Mouse (Mus musculus): ENCODE measurements around the gene Dyrk1a. TPM values are rescaled to one million over a fixed set of nuclear protein-coding genes. Genes with fewer than 3 reads are reported as not detected.
"Not testable (repeated sequence)": the region's sequence is repeated elsewhere in the genome, so short reads cannot be mapped to it uniquely, and the experiment has no call there.

Dyrk1a gene
- total RNA-seq, 2 experiments from 2014 or later, result 61.3 to 71.5 TPM

DNA sequence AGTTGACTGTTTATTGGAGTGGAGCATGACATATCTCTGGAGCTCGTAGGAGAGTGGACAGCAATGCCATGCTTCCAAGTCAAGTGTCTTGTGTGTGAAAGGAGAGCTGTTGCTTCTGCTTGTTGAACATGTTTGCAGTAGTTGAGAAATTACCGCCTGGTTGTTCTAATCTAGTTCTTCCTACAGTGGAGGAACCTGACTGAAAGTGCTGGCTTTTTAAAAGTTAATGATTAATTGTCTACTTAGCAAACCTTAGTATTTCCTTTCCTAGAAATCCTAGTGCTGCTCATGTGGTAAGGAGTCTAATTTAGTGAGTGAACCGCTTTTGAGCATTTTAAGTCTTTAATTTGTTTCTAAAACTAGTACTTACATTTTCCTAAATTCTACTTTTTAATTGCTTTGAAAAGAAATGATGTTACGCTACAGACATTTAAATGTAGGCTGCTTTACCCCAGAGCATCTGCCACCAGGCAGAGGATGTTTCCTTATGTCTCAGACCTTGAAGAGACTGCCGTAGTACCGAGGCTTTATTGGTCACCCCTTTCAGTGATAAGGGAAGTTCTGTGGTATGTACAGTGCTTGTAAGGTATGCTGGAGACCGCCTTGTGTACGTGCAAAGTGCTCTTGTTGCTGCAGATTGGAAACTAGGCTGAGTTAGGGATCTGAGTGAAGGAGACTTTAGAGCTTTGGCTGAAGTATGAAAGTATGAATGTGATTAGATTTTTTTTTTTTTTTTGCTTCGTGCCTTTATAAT, 59.3 kb downstream of the Dyrk1a start:
- no peak for DNase-seq (ENCODE audit: low spot score in 2 of 2)

DNA sequence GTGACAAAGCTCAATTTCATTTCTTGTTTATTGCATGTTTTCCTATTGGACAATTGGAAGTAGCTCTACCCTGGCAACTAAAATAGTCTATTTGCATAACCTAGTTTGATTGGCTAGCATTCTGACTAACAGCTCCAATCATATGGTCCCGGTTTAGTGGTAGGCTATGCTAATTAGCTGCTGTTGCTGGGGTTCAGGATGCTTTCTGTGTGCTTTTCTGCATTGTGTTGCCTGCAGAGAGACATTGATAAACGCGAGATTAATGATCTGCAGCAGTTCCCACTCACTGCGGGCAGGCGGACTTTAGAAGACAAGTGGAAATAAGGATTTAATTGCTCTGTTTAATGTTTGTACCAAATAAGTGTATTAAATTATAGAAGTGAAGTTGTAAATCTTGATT, 62.2 kb downstream of the Dyrk1a start:
- DNase-seq (ENCODE audit: low spot score in 2 of 2), result no peak

DNA sequence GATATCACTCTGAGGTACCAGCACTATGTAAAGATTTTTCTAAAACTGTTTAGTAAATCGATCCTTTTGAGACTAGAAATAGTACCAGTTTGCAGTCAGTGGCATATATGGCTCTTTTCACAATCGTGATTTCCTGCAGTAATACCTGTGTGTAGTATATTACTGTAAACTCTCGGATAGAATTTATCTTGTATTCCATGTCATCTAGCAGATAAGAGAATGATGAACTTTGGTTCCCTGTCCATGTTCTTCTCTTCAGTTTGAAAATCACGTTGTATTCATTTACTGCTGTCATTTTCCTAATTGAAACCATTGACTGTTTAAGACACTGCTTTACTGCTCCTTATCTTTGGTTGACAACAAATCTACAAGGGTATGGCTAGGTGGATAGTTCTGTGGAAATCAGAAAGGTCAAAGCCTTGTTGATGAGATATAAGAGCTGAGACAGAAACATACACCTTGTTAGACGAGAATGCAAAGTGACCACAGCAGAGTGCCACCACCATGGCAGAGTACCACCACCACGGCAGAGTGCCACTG, 62.7 kb downstream of the Dyrk1a start:
- DNase-seq (ENCODE audit: low spot score in 2 of 2), result no peak

DNA sequence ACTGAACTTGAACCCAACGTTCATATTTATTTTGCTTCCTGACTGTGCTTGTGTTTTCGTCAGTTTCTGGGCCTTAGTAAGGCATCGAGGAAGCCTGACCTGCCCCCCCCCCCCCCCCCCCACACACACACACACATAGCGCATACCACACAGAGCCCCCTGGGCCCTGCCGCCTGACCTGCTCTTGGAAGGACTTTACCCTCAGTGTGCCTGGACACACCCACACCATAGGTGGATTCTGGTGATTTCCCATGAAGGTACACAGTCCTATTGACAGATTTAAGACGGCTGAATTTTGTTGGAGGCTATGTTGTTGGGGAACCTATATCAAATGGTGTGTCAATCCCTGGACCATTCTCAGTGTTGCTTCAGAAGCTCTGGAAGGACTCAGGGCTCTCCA, 63.2 kb downstream of the Dyrk1a start:
- DNase-seq (ENCODE audit: low spot score in 2 of 2), result no peak

DNA sequence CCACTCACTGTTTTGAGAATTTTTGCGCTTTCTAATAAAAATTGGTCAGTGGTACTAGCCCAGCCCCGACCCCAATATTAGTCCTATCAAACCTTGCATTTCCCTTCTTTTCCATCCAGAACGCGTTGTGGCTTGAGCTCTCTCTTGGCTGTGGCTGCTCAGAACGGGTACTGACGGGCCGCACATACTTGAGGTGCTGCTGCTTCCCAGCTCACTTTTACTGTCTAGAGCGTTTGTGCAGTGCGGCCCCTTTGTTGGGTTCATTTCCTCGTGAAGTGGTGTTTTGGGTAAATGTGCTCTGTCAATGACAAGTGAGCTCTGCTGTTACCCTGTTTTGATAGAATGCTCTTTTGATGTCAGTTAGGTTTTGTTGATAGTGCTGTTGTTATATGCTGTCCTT, 67.6 kb downstream of the Dyrk1a start:
- DNase-seq (ENCODE audit: low spot score in 2 of 2), result no peak

DNA sequence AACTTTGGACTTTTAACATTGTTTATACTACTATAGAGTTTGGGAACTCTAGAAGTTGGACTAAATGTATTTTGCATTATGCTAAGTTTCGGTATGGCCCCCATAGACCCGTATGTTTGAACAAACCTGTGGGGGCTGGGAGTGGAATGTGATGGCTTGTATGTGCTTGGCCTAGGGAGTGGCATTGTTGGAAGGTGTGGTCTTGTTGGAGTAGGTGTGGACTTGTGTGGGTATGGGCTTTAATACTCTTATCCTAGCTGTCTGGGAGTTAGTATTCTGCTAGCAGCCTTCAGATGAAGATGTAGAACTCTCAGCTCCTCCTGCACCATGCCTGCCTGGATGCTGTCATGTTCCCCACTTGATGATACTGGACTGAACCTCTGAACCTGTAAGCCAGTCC, 72.0 kb downstream of the Dyrk1a start:
- DNase-seq (ENCODE audit: low spot score in 2 of 2), result no peak

DNA sequence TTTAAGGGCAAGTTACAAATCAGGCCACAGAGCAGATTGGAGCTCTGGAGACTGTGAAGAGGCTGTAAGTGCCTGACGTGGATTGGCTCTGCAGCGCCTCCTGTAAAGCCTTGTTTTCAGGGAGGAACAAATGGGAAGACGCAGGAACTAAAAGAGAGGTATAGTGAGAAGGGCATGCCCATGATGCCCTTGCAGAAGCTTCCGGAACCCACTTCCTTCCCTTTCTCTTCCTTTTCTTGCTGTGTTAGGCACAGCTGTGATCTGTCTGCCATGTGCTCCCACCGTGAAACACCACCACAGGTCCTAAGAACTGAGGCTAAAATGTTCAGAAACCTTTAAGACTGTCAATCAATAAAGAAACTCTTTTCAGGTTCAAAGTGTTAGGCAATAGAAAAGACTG, 77.3 kb downstream of the Dyrk1a start:
- no peak for DNase-seq (ENCODE audit: low spot score in 2 of 2)

DNA sequence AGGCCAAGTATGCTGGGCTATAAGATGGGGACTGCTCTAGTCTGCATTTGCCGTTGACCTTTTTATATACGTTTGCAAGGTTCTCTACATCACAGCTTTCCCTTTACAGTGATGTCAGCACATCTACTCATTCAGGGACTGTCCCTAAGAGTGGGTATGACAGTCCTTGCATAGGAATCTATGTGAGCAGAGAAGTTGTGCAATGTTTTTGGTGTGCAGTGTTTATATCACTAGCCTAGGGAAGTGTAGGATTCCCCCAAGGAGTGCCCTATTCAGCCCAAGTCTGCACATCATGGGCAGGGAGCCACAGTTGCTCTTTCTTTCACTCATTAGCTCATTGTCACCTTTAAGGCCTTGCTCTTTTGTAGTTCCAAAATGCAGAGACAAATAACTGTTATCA, 78.1 kb downstream of the Dyrk1a start:
- DNase-seq (ENCODE audit: low spot score in 2 of 2), result no peak

DNA sequence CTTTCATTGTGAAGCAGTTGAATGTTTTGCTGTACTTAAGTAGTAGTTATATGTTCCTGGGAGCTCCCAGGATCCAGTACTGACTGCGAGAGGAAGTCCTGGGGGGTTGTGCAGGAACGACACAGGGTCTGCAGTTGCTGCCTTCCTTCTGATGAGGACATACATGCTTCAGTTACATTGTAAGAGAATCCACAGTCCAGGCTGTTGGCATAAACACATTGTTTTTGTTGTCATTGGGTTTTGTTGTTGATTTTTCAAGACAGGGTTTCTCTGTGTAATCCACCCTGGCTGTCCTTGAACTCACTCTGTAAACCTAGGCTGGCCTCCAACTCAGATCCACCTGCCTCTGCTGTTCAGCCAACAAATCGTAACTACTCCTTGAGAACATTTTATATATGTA, 80.1 kb downstream of the Dyrk1a start:
- no peak for DNase-seq (ENCODE audit: low spot score in 2 of 2)

DNA sequence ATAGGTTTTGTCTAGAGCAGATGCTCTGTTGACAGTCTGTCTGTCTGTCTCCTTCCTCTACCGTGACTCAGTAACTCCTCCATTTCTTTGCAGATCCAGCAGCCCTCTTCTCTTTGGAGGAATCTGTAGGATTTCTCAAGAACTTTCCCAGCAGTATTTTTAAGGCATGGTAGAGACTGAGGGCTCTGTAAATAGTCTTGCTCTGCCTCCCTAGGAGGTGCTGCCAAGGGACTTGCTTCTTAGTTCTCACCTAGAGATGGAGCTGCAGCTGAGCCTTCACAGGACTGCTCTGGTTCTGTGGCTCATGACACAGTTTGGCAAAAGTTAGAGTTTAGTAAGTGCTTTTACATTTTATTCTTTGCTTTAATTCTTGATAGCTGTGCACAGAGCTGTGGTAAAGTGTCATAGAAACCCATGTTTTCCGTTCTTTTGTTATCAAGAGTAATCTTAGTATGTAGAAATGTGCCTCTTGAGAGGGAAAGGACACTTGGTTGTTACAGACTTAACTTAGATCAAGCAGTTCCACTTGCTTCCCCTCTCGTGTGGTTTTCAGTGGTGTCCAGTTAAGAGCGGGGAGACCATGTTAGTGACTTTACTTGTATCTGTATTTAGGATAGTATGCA, 82.4 kb downstream of the Dyrk1a start:
- no peak for DNase-seq (ENCODE audit: low spot score in 2 of 2)

DNA sequence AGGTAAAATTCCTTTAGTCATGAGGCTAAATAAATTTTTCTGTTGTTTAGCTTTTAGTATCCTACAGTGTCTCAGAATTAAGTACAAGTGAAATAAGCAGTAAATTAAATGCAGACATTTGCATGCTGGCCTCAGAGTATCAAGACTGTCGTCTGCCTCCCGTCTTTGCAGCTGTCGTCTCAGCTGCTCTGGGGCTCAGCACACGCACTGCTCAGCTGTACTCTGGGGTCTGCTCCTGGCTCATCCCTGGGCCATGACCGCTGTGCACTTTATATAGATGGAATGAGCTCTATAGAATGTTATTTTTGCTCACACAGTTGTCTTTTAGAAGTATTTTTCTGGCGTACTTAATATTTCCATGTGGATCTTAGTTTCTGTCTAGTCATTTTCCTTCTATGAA, 85.3 kb downstream of the Dyrk1a start:
- no peak for DNase-seq (ENCODE audit: low spot score in 2 of 2)

DNA sequence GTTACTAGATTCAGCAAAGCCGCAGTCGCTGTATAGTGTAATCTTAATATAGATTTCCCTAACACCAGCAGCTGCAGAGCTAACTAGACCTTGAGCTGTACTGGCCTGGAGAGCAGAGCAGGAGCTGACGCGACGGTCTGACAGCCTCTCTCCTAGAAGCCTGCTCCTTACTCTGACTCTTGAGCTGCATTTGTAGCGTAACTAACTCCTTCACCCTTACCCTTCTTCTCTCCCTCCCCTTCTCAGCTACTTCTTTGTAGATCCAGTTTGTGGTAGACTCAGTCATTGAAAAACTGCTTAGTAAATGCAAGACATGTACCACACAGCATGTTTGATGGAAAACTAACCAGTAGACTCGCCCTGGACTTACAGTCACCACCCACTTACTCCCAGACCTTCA, 87.1 kb downstream of the Dyrk1a start:
- DNase-seq (ENCODE audit: low spot score in 2 of 2), result no peak

DNA sequence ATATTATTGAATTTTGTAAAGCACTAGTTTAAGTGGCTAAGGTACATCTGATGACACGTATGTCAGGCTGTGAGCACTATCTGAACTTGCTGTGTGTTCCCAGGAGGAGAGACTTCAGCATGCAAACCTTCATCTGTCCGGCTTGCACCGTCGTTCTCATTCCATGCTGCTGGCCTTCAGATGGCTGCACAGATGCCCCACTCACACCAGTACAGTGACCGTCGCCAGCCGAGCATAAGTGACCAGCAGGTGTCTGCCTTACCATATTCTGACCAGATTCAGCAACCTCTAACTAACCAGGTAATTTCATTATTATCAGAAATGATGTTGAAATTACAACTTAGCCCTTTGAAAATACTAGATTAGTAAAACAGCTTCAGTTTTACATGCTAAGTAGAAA, 89.6 kb downstream of the Dyrk1a start:
- no peak for DNase-seq (ENCODE audit: low spot score in 2 of 2)

DNA sequence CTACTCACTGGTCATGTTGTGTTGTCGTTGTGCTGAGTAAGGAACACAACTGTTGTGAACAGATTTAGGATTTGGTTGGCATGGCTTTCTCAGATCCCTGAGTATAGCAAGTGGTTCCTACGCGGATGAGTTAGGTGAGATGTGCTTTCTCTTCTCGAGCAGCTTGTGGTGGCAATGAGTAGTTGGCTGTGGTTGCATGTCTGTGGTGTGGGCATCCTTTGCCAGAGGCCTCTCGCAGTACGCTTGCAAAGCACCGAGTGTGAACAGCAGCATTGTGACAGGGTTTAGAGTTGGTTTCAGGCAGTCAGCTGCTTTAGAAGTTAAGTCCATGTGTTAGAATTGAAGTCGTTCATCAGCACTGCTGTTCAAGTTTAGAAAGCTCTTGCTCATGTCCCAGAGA, 90.4 kb downstream of the Dyrk1a start:
- no peak for DNase-seq (ENCODE audit: low spot score in 2 of 2)

DNA sequence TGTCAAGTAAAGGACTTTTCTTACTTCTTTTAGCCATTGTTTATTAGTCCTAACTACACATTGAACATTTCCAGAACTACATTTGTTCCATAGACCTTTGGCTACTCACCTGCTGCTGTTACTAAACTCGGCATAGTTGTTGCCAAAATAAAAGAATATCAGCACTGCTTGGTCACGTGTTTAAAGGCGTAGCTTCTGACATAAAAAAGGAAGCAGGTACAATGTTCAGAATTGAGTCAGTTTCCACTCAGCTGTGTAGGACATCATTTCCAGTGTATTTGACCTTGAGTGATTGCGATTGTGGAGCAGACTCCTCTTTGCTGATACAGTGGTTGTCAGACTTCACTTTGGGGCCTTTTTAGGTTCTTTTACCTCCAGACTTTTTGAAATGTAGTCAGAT, 97.7 kb downstream of the Dyrk1a start:
- no peak for DNase-seq (ENCODE audit: low spot score in 2 of 2)

DNA sequence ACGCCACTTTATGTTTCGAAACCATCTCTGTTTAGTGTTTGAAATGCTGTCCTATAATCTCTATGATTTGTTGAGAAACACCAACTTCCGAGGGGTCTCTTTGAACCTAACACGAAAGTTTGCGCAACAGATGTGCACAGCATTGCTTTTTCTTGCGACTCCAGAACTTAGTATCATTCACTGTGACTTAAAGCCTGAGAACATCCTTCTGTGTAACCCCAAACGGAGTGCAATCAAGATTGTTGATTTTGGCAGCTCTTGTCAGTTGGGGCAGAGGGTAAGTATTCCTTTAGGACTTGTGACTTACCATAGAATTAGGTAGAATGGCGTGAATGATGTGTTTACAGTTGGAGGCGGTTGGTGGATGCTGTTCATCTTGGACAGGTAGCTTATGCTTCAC, 101.5 kb downstream of the Dyrk1a start:
- no peak for DNase-seq (ENCODE audit: low spot score in 2 of 2)

DNA sequence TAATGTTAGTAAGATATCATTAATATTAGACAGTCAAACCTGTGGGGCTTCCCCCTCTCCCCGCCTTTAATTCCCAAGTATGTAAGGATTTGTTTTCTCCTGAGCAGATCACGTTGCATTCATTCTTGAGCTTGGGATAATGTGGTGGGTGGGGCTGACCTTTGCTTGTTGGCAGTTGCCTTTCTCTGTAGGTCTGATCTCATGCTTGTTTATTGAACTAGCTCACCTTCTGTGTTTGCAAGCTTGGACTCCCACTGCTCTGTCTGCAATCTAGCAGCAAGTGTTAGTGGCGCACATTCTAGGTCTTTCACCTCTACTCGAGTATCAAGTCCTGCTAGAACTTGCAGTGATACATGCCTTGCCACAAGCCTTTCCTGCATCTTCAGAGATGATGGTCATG, 111.1 kb downstream of the Dyrk1a start:
- DNase-seq (ENCODE audit: low spot score in 2 of 2), result no peak

DNA sequence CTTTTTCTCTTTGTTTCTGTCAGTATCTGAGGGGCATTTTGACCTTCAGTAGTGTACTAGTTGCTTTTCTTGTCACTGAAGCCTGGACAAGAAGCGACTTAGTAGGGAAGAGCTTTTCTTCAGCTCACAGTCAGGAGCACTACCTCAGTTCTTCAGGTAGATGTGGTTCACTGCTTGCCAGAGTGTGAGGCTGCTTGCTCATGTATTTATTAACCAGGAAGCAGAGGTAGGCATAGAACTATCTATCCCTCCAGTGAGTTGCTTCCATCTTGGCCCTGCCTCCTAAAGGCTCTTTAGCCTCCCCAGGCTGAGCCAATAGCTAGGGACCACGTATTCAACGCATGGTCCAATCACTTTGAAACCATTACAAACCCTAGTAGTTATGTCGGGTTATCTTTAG, 112.0 kb downstream of the Dyrk1a start:
- no peak for DNase-seq (ENCODE audit: low spot score in 2 of 2)

DNA sequence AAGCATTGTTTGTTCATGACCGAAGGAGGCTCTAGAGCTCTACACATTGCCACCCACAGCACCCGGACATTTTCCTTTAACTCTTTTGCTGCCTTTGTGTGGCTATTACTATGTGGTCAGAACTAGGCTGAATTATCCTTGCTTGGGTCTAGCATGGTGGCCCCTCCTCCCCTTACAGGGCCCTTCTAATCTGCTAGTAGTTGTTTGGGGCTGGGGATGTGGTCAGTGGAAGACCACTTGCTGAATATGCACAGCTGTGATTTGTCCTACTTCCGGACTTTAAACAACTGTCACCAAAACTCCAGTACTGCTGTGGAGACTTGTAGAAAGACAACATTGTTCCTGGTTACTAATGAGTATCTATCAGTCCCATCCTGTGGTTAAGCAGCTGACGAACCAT, 114.2 kb downstream of the Dyrk1a start:
- no peak for DNase-seq (ENCODE audit: low spot score in 2 of 2)

DNA sequence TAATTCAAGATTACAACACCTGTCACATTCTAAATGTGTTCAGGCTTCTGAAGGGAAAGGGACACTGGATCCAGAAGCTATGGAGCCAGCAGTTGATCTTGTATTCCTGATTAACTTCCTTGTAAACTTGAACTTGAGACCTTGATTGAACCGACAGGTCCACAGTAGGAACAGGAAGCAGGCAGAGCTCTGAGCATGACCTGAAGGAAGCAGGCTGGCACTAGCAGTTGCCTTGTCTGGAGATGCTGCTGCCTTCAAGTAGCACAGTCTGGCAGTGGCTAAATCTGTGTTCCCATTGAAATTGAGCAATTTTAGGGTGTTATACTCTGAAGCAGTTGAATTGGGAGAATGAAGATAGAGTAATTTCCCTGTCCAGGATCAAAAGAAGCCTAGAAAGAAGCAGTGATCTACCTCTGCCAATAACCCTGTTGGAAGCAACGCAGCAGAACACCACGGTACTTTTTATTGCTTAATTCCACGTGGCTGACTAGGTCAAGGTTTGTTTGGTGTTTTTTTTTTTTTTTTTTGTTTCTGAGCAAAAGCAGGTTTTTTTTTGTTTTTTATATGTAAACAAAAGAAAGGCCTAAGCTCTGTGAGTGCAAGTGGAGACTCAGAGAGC, 124.0 kb downstream of the Dyrk1a start:
- no peak for DNase-seq (ENCODE audit: low spot score in 2 of 2)

DNA sequence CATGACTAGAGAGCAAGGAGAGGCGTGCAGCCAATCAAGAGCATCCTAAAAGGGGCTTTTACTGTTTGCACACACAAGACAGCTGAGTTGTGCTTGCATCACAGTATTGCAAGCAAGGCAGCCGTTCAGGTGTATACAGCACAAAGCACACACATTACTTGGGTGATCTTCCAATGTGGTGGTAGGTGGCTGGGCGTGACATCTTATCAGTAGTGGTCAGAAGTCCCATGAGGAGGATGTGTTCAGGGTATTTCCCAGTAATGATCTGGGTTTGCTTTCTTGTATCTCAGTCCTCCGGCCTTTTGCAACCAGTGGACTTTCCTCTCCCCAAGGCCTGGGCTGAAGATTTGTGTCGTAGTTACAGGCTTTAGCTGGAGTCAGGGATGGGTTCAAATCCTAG, 127.7 kb downstream of the Dyrk1a start:
- no peak for DNase-seq (ENCODE audit: low spot score in 2 of 2)

DNA sequence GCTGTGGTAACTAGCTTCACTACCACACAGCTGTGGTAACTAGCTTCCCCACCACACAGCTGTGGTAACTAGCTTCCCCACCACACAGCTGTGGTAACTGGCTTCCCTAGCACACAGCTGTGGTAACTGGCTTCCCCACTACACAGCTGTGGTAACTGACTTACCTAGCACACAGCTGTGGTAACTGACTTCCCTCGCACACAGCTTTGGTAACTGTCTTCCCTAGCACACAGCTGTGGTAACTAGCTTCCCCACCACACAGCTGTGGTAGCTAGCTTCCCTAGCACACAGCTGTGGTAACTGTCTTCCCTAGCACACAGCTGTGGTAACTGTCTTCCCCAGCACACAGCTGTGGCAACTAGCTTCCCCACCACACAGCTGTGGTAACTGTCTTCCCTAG, 128.4 kb downstream of the Dyrk1a start:
- not testable (repeated sequence) for DNase-seq (ENCODE audit: low spot score in 2 of 2)
